Mouse (Mus musculus) adrenal gland, postnatal 4 days (tissue): ENCODE measurements around the gene Tmprss6. TPM values are rescaled to one million over a fixed set of nuclear protein-coding genes. Genes with fewer than 3 reads are reported as not detected.

Experiments
- DNase-seq, 2 experiments: peaks; one replicate each; pipeline ENCODE4 v3.0.0; 2021 to 2022; ENCODE audit warnings: low spot score in 2 of 2, mixed read lengths in 2 of 2
- total RNA-seq, 2 experiments: library from RNA; stranded (reverse); gene quantifications; 2 replicates each; pipeline ENCODE4 v1.2.3; 2021

Gene Tmprss6
- total RNA-seq, 2 experiments from 2014 or later = 1.8 to 22.4 TPM

GRCm38 (mm10) chr15:78483311-78483710 is 14.9 kb upstream of the Tmprss6 start:
- DNase-seq = no peak

GRCm38 (mm10) chr15:78482518-78482917 is 14.1 kb upstream of the Tmprss6 start:
- no peak for DNase-seq

GRCm38 (mm10) chr15:78481448-78482000 is 13.1 kb upstream of the Tmprss6 start:
- DNase-seq = no peak

DNA sequence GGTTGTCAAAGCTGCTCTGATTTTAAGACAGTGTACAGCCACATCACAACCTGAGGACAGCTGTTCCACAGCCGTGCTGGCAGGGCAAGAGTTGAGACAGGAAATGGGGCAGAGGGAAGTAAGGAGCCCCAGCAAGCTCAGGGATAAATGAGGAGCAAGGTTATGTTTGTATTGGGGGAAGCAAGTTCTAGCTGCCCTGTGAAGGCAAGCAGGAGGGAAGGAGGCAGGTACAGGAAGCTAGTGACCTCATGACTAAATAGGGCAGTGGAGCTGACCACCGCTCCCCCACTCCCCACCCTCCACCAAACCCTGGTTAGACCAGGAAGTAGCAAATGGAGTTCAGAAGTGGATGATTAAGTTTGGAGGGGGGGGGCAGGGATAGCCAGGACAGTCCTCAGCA is 12.6 kb upstream of the Tmprss6 start:
- no peak for DNase-seq

DNA sequence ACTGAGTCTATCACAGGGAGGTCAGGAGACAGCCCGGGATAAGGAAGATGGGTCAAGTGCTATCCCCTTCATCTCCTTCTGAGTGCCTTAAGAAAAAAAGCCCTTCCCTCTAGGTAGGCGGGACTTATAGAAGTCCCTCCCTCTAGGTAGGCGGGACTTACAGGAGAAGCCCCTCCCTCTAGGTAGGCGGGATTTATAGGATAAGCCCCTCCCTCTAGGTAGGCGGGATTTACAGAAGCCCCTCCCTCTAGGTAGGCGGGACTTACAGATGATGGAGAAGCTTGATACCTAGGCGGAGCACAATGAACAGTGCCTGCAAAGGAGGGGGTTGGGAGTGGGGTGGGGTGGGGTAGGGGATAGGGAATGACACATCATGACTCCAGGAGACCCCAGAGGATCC is 11.7 kb upstream of the Tmprss6 start:
- no peak for DNase-seq

GRCm38 (mm10) chr15:78479470-78479869 is 11.0 kb upstream of the Tmprss6 start:
- no peak for DNase-seq

- no peak for DNase-seq
These were observed 9.6 kb upstream of the Tmprss6 start for GRCm38 (mm10) chr15:78478073-78478472.

DNA sequence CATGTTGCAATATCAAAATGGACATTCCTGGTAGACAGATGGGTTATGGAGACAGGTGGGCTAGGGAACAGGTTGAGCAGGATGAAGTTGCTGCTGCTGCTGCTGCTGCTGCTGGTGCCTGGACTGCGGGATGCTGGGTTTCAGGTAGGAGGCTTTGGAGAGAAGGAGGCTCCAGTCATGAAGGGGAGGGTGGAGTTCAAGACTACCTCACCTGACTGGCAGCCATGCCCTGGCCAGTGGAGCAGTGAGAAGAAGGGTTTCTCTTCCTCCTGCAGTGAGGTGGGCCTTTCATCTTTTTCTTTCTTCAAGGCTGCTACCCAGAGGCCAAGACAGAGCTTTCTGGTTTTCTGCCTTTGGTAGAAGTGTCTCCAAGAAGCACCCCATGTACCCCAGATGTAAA is 8.4 kb upstream of the Tmprss6 start:
- no peak for DNase-seq

DNA sequence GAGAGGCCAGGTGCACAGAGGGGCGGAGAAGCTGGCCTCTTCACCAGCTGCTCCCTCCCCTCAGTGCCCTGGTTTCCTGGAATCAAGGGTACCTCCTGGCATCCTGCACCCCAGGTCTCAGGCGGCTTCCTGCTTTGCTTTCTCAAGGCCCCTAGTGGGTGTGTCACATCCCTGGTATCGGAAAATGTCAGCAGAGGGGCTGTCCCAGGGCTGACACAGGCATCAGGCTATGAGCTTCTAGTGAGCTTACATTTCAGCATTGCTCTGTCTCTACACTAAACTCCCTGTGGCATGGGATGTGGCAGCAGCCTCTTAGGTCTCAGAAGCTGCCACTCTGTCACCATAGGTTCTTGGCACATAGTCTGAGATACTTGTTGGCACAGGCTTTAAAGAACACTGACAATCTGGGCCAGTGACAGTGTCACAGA is 7.2 kb upstream of the Tmprss6 start:
- no peak for DNase-seq

DNA sequence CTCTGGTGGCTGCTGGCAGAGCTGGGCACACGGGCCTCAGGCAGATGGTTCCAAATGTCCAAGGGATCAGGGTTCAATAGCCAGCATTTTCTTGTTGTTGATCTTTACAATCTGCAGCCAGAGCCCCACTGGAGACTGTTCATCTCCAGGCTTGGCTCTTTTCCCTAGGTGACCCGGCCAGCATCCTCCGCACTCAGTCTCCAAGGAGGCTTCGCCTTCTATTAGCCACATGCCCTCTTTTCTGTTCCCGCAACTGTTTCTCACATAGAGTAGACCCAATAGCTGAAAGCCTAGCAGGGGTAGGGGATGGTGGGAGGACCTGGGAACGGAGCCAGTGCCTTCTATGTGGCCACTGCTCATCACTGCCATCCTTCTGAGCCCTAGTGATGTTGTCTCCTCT is 5.0 kb upstream of the Tmprss6 start:
- no peak for DNase-seq

DNA sequence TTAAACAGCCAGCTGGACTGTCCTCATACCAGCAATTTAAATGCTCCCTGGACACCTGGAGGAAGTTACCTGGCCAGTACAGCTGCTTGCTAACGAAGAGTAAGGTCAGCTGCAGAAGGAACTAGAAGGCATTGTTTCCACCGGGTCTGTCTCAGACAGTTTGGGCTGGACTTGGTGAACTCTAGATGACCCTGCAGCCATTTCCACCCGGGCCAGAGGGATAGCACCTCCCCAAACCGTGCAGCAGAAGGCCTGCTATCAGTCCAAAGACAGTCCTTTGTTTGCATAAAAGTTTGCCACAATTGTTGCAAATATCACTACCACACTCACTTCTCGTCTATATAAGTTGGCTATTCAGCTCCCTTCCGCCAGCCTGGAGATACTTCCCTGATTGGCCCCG is 3.5 kb upstream of the Tmprss6 start:
- no peak for DNase-seq

GRCm38 (mm10) chr15:78470495-78471276 is 2.3 kb upstream of the Tmprss6 start:
- DNase-seq = no peak

DNA sequence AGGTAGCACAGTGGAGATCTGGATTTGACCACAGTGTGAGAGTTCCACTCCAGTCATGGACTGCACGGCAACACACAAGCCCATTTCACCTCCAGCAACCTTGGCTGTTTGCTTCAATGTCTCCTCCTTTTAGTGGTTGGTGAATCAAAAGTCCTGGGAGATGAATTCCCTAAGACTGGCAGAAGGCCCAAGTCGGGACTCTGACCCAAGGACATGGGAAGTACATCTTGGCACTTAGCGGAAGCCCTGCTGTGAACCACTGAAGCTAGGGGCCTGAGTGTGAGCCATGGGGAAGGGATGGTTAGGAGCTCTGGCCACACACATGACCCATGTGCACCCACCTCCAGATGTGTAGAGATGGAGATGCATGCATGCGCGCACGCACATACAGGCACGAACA is 864 bp downstream of the Tmprss6 start:
- no peak for DNase-seq

GRCm38 (mm10) chr15:78466809-78467208 is 1.6 kb downstream of the Tmprss6 start:
- no peak for DNase-seq

DNA sequence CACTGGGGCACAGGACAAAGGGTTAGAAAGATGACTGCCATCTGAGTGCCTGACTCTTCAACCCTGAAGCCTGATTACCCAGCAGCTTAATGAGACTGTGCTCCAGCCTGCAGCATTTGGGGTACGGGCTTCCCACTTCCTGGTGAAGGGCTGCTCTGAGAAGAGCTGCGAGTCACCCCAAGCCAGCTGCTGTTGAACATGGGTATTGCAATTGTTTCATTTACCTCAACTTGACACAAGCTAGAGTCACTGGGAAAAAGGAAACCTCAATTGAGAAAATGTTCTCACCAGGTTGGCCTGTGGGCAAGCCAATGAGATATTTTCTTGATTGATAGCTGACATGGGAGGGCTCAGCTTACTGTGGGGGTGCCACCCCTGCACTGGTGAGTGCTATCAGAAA is 5.5 kb downstream of the Tmprss6 start:
- no peak for DNase-seq

DNA sequence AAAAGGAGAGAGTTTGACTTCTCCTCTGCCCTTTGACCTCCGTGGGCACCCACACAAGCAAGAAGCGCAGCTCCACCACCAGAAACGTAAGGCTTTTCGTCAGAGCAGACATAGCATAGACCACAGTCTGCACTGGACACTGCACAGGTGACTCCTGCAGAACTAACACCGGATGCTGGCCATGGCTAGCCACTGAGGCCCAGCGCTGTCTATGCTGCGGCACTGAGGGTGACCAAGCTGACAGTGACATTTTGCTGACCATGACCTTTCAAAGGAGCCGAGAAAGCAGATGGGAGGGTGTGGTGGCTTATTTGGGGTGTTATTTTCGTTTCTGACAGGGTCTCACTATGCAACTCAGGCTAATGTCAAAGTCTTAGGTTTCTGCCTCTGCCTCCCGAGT is 11.2 kb downstream of the Tmprss6 start:
- DNase-seq = no peak

DNA sequence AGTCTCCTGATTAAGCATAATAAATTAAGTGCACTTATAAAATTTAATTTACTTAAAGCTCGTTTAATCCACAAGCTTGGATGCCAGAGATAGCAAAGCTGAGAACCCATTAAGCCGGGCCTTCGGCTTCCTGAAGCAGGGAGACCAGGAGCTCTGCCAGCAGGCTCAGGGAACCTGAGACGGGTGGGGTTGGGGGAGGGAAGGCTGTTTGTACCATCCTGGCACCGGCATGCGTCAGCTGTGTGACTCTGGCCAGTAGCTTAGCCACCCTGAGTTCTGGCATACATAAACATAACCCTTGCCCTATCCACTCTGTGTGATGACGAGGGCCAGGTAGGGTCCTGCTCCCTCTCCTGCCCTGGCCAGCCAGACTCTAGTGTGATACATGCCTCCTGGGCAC is 12.4 kb downstream of the Tmprss6 start:
- no peak for DNase-seq

- no peak for DNase-seq
These were observed 13.3 kb downstream of the Tmprss6 start for GRCm38 (mm10) chr15:78455168-78455567.

DNA sequence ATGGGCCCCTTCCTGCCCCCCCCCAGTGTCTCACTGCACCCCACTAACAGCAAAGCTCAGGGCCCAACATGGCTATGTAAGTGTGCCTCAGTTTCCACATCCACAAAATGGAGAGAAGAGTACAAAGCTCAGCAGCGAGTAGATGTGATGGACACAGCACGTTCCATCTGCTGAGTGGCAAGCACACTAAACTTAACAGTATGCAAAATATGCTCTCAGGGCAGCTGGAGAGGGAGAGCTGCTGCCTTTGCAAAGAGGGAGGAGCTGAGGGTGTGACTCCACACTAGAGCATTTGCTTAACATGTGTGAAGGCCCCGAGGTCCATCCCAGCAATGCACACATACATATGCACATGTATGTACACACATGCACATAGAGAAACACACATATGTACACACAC is 15.5 kb downstream of the Tmprss6 start:
- DNase-seq = no peak

- DNase-seq = no peak
These were observed 17.2 kb downstream of the Tmprss6 start for GRCm38 (mm10) chr15:78451201-78451600.

DNA sequence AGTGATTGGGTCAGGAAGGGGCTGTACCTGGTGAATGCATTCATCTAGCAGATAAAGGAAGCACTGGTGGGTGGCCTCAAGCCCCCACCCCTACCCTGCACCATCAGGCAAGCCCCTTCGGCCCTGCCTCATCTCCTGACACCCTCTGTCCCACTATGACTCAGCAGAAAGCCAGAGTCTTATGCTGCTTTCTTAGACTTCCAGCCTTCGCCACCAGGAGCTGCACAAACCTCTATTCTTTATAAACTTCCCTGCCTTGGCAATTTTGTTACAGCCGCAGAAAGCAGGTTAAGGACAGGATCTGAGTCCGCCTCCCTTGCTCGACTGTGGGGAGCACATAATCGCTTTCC is 18.0 kb downstream of the Tmprss6 start:
- no peak for DNase-seq

DNA sequence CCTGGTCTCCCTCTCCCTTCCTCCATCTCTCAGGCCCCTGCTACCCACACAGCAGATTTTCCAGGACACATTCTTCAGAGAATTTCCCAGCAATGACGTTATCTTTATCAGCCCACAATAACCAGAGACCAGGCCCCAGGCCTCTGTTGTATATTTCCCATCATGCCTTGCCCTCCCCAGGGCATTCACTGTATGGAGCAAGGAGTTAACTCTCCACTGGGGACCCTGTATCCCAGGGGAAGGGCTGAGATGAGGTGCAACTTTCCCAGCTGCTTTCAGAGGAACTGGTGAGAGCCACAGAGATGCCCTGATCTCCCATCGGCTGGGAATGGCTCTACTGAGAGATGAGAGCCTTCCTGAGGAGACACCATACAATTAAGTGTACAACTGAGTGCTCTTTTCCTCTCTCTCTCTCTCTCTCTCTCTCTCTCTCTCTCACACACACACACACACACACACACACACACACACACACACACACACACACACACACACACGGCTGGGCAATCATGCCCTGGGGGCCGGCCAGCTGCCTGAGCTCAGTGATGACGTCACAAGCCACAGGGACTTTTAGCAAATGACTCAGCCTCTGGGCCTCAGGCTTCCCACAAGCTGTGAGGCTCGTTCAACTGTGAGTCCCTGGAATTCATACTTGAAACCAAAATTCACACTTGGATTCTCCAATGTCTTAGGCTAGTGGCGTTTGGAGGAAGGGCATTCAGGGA is 18.6 kb downstream of the Tmprss6 start:
- no peak for DNase-seq

DNA sequence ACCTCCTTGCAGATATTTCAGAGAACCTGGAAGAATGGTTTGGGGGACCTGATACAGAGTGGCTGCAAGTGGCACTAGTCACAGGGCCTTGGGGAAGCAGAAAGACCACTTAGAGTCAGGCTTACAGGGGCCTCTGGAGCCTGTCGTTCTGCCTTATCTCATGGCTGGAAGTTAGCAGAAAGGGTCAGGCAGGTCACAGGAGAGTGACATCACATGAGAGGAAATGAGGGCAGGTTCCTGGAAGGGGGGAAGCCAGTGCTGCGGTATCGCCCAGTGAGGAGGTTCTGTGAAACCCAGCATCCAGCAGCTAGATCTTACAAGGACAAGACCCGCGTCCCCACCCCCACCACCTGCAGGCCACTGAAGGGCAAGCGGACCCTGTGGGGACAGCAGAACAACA is 19.3 kb downstream of the Tmprss6 start:
- DNase-seq = no peak
